Mouse (Mus musculus) ES-Bruce4 (cell line): Measurements from ENCODE around the gene Ick.
A peak's percentile ranks its signal among the peaks of the same experiment; 100 is the strongest.

Experiments used
- CTCF ChIP-seq: IDR thresholded peaks from one replicate; pipeline ENCODE4 v1.8.1; 2011; ENCODE audit warnings: low read depth, low read length
- EP300 ChIP-seq: IDR thresholded peaks from 2 replicates; pipeline ENCODE4 v1.6.1; 2011; ENCODE audit warnings: low read depth, low read length; ENCODE audit not compliant: insufficient read depth
- POLR2A ChIP-seq: IDR thresholded peaks from one replicate; pipeline ENCODE4 v1.8.1; 2011; ENCODE audit warnings: low read length; ENCODE audit not compliant: insufficient read depth

- no peak for TF ChIP-seq POLR2A
- peak; percentile 91 for TF ChIP-seq CTCF
- 0 out of 2 replicates have a peak, but pooled peaks have one; percentile 45 for TF ChIP-seq EP300
Observed at GRCm38 (mm10) chr9:78112770-78113537, 4.0 kb downstream of the Ick start.
